Mouse (Mus musculus) ES-E14 (cell line): ENCODE results near the gene Olfr773.

Experiments
- CHD2 ChIP-seq: IDR thresholded peaks from 2 replicates; pipeline ENCODE4 v1.6.1; 2014; ENCODE audit warnings: mild to moderate bottlenecking, low read depth, low read length, inconsistent platforms
- HCFC1 ChIP-seq: IDR thresholded peaks from 2 replicates; pipeline ENCODE4 v1.6.1; 2012; ENCODE audit warnings: low read length, inconsistent platforms, borderline replicate concordance; ENCODE audit not compliant: insufficient read depth
- MAFK ChIP-seq: IDR thresholded peaks from 2 replicates; pipeline ENCODE4 v1.6.1; 2014; ENCODE audit warnings: mild to moderate bottlenecking, low read depth, low read length, inconsistent platforms; ENCODE audit not compliant: insufficient read depth
- ZC3H11A ChIP-seq: IDR thresholded peaks from 2 replicates; pipeline ENCODE4 v1.6.1; 2012; ENCODE audit warnings: low read depth, mild to moderate bottlenecking, inconsistent platforms, low read length, borderline replicate concordance
- ZNF384 ChIP-seq: IDR thresholded peaks from 2 replicates; pipeline ENCODE4 v1.6.1; 2012; ENCODE audit warnings: low read depth, low read length, inconsistent platforms

DNA sequence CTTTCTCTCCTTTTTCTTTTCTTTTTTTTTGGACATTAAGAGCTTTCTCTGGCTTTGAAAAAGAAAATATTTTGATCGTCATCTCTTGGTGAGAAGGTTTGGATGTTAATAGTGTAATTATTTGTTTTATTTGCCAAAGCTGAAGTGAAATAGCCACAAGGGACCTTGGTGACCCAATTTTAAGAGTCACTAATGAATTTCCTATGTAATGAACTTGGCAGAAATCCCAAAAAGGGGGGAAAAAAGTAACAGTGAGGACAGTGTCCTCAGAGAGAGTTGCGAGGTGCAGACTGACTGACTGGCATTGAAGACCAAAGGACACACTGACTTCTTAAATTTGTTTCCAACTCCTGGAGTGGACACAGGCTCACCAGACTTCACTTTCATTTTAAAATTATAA is 48.3 kb downstream of the Olfr773 start, which contains the start of gene Olfr770:
- no peak for TF ChIP-seq HCFC1
- TF ChIP-seq ZC3H11A: no peak
- TF ChIP-seq MAFK: no peak
- TF ChIP-seq ZNF384: no peak
- TF ChIP-seq CHD2: no peak
